Mouse (Mus musculus) layer of hippocampus, adult 9-11 months (tissue): Measurements from ENCODE around the gene Pip4k2c.

ENCODE experiments used
- DNase-seq: peaks from one replicate; pipeline ENCODE4 v3.0.0; 2022

Pip4k2c gene

GRCm38 (mm10) chr10:127211414-127211854 is at the start of gene Pip4k2c:
TSS of gene Pip4k2c (minus strand) at chr10:127211585.
- peak; percentile 90 for DNase-seq

- DNase-seq = no peak
Observed at GRCm38 (mm10) chr10:127258489-127258888, 47.1 kb upstream of the Pip4k2c start.

- no peak for DNase-seq
Observed at GRCm38 (mm10) chr10:127257790-127258189, 46.4 kb upstream of the Pip4k2c start.

GRCm38 (mm10) chr10:127255625-127256345 is 44.4 kb upstream of the Pip4k2c start:
- no peak for DNase-seq

GRCm38 (mm10) chr10:127250810-127251209 is 39.4 kb upstream of the Pip4k2c start:
- no peak for DNase-seq

- no peak for DNase-seq
Observed at GRCm38 (mm10) chr10:127238241-127238824, 26.9 kb upstream of the Pip4k2c start.

GRCm38 (mm10) chr10:127236541-127236940 is 25.2 kb upstream of the Pip4k2c start:
- no peak for DNase-seq

- no peak for DNase-seq
Observed at GRCm38 (mm10) chr10:127233141-127233540, 21.8 kb upstream of the Pip4k2c start.

- DNase-seq = no peak
Observed at GRCm38 (mm10) chr10:127231741-127232140, 20.4 kb upstream of the Pip4k2c start.

GRCm38 (mm10) chr10:127230693-127231092 is 19.3 kb upstream of the Pip4k2c start:
- DNase-seq = no peak

GRCm38 (mm10) chr10:127228897-127229296 is 17.5 kb upstream of the Pip4k2c start:
- DNase-seq = no peak

GRCm38 (mm10) chr10:127227163-127227562 is 15.8 kb upstream of the Pip4k2c start:
- no peak for DNase-seq

- no peak for DNase-seq
Observed at GRCm38 (mm10) chr10:127226318-127226895, 15.0 kb upstream of the Pip4k2c start.

GRCm38 (mm10) chr10:127225732-127226131 is 14.3 kb upstream of the Pip4k2c start:
- no peak for DNase-seq

GRCm38 (mm10) chr10:127225213-127225612 is 13.8 kb upstream of the Pip4k2c start:
- no peak for DNase-seq

GRCm38 (mm10) chr10:127218339-127218738 is 7.0 kb upstream of the Pip4k2c start:
- DNase-seq = no peak

GRCm38 (mm10) chr10:127217177-127217576 is 5.8 kb upstream of the Pip4k2c start:
- no peak for DNase-seq

GRCm38 (mm10) chr10:127216456-127216855 is 5.1 kb upstream of the Pip4k2c start:
- peak; percentile 37 for DNase-seq

- no peak for DNase-seq
Observed at GRCm38 (mm10) chr10:127214422-127214803, 3.0 kb upstream of the Pip4k2c start.

- DNase-seq = no peak
Observed at GRCm38 (mm10) chr10:127213704-127214421, 2.5 kb upstream of the Pip4k2c start.

- no peak for DNase-seq
Observed at GRCm38 (mm10) chr10:127213272-127213671, 1.9 kb upstream of the Pip4k2c start.

GRCm38 (mm10) chr10:127210961-127211405 is 402 bp downstream of the Pip4k2c start:
- no peak for DNase-seq

- no peak for DNase-seq
Observed at GRCm38 (mm10) chr10:127209928-127210570, 1.3 kb downstream of the Pip4k2c start.
